Mouse (Mus musculus) lung, postnatal 14 days (tissue): ENCODE results near the gene Serpinb6a.
A peak's percentile ranks its signal among the peaks of the same experiment; 100 is the strongest.

Experiments used
- DNase-seq: peaks from one replicate; pipeline ENCODE4 v3.0.0; 2021

Gene Serpinb6a

DNA sequence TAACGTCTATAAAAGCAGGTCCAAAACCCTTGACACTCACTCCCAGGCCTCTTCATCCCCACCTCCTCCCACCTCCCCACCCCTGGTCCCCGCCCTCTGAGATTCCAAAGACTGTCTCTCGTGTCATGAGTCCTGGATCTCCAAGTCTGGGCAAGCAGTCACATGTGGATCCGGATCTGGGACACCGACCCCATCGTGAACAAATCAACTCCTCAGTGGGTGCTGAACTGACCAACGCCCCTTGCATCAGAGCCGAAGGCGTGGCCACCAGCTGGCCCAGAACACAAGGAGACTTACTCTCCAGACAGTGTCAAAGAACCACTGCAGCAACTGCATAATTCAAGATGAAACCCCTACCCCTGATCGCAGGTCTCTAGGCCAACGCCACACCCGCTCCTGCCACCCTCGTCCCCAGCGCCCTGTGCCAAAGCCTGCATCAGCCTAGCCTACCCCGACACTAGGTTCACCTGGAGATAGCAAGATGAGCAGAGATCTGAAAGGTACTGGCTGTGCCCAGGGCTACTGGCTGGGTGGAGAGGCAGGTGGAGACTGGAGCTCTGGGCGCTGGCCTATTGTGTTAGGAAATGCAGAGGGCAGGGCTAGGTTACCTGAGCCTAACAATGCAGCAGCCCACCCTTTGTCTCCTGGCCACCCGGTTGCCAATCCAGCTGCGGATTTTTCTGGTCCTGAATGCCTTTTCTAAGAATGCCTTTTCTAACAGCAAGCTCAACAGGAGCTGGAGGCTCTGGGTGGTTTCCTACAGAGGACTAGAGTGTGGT is 97.2 kb downstream of the Serpinb6a start, which contains the start of gene Serpinb6c:
Gene Serpinb6c (minus strand): TSS at position 533 of the 779 bp plus-strand sequence.
- DNase-seq = no peak

GRCm38 (mm10) chr13:33903290-33903689 is 99.3 kb downstream of the Serpinb6a start:
- no peak for DNase-seq

- DNase-seq = peak; percentile 4
Observed at GRCm38 (mm10) chr13:33894207-33894606, 108.4 kb downstream of the Serpinb6a start.
